Mouse (Mus musculus): ENCODE results near the gene Eomes. TPM values are rescaled to one million over a fixed set of nuclear protein-coding genes. Genes with fewer than 3 reads are reported as not detected.

The Eomes gene
- polyA plus RNA-seq, 1 experiment from 2014 or later = 0.10 TPM

- H3K27ac ChIP-seq (ENCODE audit: low read length) = no peak overlapping the region
- ATAC-seq = no peak
- H3K4me3 ChIP-seq (ENCODE audit: low read length) = peak overlapping the region; percentile 1; the same call in 1 of the 2 replicates
- no peaks in the 10 kb centered on the region for H3K9me3 ChIP-seq (ENCODE audit: control insufficient read depth, low read length)
- H3K4me1 ChIP-seq (ENCODE audit: control insufficient read depth, insufficient read depth, low read length) = peaks cover 22% of the 10 kb centered on the region
- H3K36me3 ChIP-seq (ENCODE audit: control insufficient read depth, insufficient read depth, low read length) = no peaks in the 10 kb centered on the region
- peaks cover 58% of the 10 kb centered on the region for H3K27me3 ChIP-seq (replicated peaks; ENCODE audit: control insufficient read depth, insufficient read depth, low read length)
- WGBS = 3% methylated on average over 32 of the region's 32 CpGs
- H3K4me2 ChIP-seq (ENCODE audit: low read depth, low read length) = 0 out of 2 replicates have a peak overlapping the region, but pooled peaks have one; percentile 72
- no peak overlapping the region for H3K9ac ChIP-seq (ENCODE audit: low read depth, low read length)
Measured at GRCm38 (mm10) chr9:118486361-118487095, 8.5 kb downstream of the Eomes start.

DNA sequence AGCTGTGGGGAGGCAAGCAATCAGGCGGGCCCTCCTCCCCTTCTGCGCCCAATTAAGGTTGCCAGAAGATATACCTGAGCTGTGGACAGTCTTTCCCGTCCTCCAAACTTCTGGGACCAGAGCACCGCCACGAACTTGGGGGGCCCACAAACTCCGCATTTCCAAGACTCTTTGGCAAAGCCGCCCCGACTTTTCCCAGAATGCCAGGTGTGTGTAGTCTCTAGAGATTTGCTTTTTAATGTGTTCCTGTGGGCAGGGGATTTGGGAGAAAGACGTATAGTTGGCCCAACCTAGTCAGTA, 9.0 kb downstream of the Eomes start:
- Histone ChIP-seq H3K4me3 (ENCODE audit: low read length) (peak overlapping the region; percentile 1; the same call in 1 of the 2 replicates), H3K27me3 (replicated peaks; ENCODE audit: control insufficient read depth, insufficient read depth, low read length) (peaks cover 55% of the 10 kb centered on the region), H3K36me3 (ENCODE audit: control insufficient read depth, insufficient read depth, low read length) (no peaks in the 10 kb centered on the region), H3K9me3 (ENCODE audit: control insufficient read depth, low read length) (no peaks in the 10 kb centered on the region), H3K4me1 (ENCODE audit: control insufficient read depth, insufficient read depth, low read length) (peaks cover 22% of the 10 kb centered on the region), H3K9ac (ENCODE audit: low read depth, low read length) (no peak overlapping the region), H3K4me2 (ENCODE audit: low read depth, low read length) (0 out of 2 replicates have a peak overlapping the region, but pooled peaks have one; percentile 72), H3K27ac (ENCODE audit: low read length) (no peak overlapping the region)
- ATAC-seq = no peak
- 3% methylated on average over 9 of the region's 9 CpGs for WGBS

- no peaks in the 10 kb centered on the region for H3K36me3 ChIP-seq (ENCODE audit: control insufficient read depth, insufficient read depth, low read length)
- ATAC-seq = no peak
- no peaks in the 10 kb centered on the region for H3K9me3 ChIP-seq (ENCODE audit: control insufficient read depth, low read length)
- H3K27me3 ChIP-seq (replicated peaks; ENCODE audit: control insufficient read depth, insufficient read depth, low read length) = peaks cover 50% of the 10 kb centered on the region
- H3K4me3 ChIP-seq (ENCODE audit: low read length) = peak overlapping the region; percentile 48
- peaks cover 25% of the 10 kb centered on the region for H3K4me1 ChIP-seq (ENCODE audit: control insufficient read depth, insufficient read depth, low read length)
- no peak overlapping the region for H3K9ac ChIP-seq (ENCODE audit: low read depth, low read length)
- no peak overlapping the region for H3K27ac ChIP-seq (ENCODE audit: low read length)
- WGBS = under 1% methylated on average over 22 of the region's 22 CpGs
- peak overlapping the region; percentile 72 for H3K4me2 ChIP-seq (ENCODE audit: low read depth, low read length)
Measured at GRCm38 (mm10) chr9:118487636-118488035, 9.6 kb downstream of the Eomes start.

DNA sequence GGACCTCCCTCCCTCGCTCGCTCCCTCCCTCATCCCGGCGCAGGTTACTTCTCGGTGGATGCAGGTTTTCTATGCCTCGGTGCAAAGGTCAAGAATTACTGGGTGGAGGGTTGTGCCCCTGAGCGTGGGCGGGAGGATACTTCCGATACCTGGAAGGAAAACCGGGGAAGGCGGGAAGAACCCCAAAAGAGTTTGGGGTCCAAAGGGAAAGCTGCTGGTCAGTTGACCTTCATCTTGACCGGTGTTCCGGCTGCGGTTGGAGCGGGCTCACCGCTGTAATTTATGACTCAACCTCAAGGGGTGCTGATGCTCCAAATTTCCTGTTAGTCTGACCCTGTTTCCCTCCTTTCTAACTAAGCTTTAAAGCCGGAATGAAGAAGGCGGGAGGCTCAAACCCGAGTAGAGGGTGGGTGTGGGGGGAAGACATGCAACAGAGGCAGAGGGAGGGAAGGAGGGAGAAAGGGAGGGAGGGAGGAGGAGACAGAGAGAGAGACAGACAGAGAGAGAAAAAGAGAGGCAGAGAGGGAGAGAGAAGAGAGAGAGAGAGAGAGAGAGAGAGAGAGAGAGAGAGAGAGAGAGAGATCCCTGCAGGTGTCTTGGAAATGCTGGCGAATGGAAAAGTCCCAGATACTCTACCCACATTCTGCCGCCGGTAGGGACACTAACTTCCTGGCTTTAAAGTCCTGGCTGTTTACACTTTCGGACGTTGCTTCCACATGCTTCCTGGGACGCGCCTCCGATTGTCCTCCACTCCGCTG, 10.3 kb downstream of the Eomes start:
- no peak for ATAC-seq
- Histone ChIP-seq H3K4me3 (ENCODE audit: low read length) (peak overlapping the region; percentile 48), H3K4me1 (ENCODE audit: control insufficient read depth, insufficient read depth, low read length) (peaks cover 25% of the 10 kb centered on the region), H3K9ac (ENCODE audit: low read depth, low read length) (peak overlapping the region; percentile 29; the same call in 1 of the 2 replicates), H3K27me3 (replicated peaks; ENCODE audit: control insufficient read depth, insufficient read depth, low read length) (peaks cover 50% of the 10 kb centered on the region), H3K4me2 (ENCODE audit: low read depth, low read length) (peak overlapping the region; percentile 72), H3K27ac (ENCODE audit: low read length) (no peak overlapping the region), H3K9me3 (ENCODE audit: control insufficient read depth, low read length) (no peaks in the 10 kb centered on the region), H3K36me3 (ENCODE audit: control insufficient read depth, insufficient read depth, low read length) (no peaks in the 10 kb centered on the region)
- WGBS = under 1% methylated on average over 28 of the region's 28 CpGs

- Histone ChIP-seq H3K4me3 (ENCODE audit: low read length) (peak overlapping the region; percentile 48), H3K9me3 (ENCODE audit: control insufficient read depth, low read length) (no peaks in the 10 kb centered on the region), H3K4me1 (ENCODE audit: control insufficient read depth, insufficient read depth, low read length) (peaks cover 27% of the 10 kb centered on the region), H3K9ac (ENCODE audit: low read depth, low read length) (peak overlapping the region; percentile 48; the same call in 1 of the 2 replicates), H3K4me2 (ENCODE audit: low read depth, low read length) (peak overlapping the region; percentile 72), H3K27ac (ENCODE audit: low read length) (no peak overlapping the region), H3K27me3 (replicated peaks; ENCODE audit: control insufficient read depth, insufficient read depth, low read length) (peaks cover 44% of the 10 kb centered on the region), H3K36me3 (ENCODE audit: control insufficient read depth, insufficient read depth, low read length) (no peaks in the 10 kb centered on the region)
- WGBS = 1% methylated on average over 20 of the region's 20 CpGs
- ATAC-seq = no peak
Measured at GRCm38 (mm10) chr9:118488896-118489578, 11.0 kb downstream of the Eomes start.

DNA sequence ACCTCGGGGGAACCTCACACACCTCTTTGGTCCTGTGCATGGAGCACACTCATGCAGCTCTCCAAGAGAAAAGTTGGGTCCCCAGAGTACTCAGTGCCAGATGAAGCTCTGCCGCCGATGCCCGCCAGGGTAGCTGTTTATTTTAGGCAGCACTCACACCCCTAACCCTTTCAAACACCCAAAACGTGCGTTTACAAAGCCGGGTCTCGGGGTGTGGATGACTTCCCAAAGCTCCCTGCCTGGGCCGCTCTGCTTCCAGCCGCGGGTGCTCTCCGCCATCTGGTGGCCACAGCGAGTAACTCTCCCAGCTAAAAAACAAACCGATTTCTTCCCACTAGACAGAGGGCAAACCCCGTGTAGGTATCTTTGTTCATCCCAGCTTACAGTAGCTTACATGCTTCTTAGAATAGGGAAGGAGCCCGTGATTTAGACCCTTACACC, 11.6 kb downstream of the Eomes start:
- peak overlapping the region; percentile 72 for H3K4me2 ChIP-seq (ENCODE audit: low read depth, low read length)
- H3K9ac ChIP-seq (ENCODE audit: low read depth, low read length) = no peak overlapping the region
- H3K4me1 ChIP-seq (ENCODE audit: control insufficient read depth, insufficient read depth, low read length) = peaks cover 27% of the 10 kb centered on the region
- peak; percentile 45 for ATAC-seq
- H3K9me3 ChIP-seq (ENCODE audit: control insufficient read depth, low read length) = no peaks in the 10 kb centered on the region
- peak overlapping the region; percentile 40 for H3K4me3 ChIP-seq (ENCODE audit: low read length)
- H3K36me3 ChIP-seq (ENCODE audit: control insufficient read depth, insufficient read depth, low read length) = no peaks in the 10 kb centered on the region
- peaks cover 39% of the 10 kb centered on the region for H3K27me3 ChIP-seq (replicated peaks; ENCODE audit: control insufficient read depth, insufficient read depth, low read length)
- WGBS = under 1% methylated on average over 16 of the region's 16 CpGs
- H3K27ac ChIP-seq (ENCODE audit: low read length) = no peak overlapping the region

DNA sequence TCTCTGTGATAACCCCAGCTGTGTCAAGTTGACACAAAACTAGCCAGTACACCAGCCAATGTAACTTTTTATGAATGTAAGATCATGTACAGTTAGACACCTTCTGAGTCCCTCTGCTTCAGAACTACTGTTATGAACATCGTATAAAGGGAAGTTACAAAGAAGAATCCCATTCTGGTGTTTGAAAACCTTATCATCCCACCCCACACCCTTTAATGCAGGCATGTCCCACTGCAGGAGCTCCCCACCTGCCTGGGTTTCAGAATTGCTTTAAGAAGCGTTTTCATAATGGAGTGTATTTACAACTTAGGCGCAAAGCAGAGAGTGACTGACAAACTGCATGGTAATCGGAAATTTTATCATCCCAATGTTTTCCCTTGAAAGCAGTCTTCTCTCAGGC, 13.2 kb downstream of the Eomes start:
- ATAC-seq = no peak
- peaks cover 25% of the 10 kb centered on the region; the same call in 1 of the 2 replicates for H3K27me3 ChIP-seq (replicated peaks; ENCODE audit: control insufficient read depth, insufficient read depth, low read length)

GRCm38 (mm10) chr9:118492932-118493698, 15.1 kb downstream of the Eomes start:
- Histone ChIP-seq H3K36me3 (ENCODE audit: control insufficient read depth, insufficient read depth, low read length) (no peaks in the 10 kb centered on the region), H3K27ac (ENCODE audit: low read length) (peak overlapping the region; percentile 72), H3K4me2 (ENCODE audit: low read depth, low read length) (0 out of 2 replicates have a peak overlapping the region, but pooled peaks have one; percentile 3), H3K4me3 (ENCODE audit: low read length) (no peak overlapping the region), H3K9ac (ENCODE audit: low read depth, low read length) (no peak overlapping the region), H3K27me3 (replicated peaks; ENCODE audit: control insufficient read depth, insufficient read depth, low read length) (peaks cover 7% of the 10 kb centered on the region; the same call in 1 of the 2 replicates), H3K4me1 (ENCODE audit: control insufficient read depth, insufficient read depth, low read length) (peaks cover 19% of the 10 kb centered on the region), H3K9me3 (ENCODE audit: control insufficient read depth, low read length) (no peaks in the 10 kb centered on the region)
- ATAC-seq = peak; percentile 78
- WGBS = 62% methylated on average over 8 of the region's 8 CpGs

More for the DNA sequence above, 13.2 kb downstream of the Eomes start:
- no peaks in the 10 kb centered on the region for H3K9me3 ChIP-seq (ENCODE audit: control insufficient read depth, low read length)
- 83% methylated on average over 4 of the region's 4 CpGs for WGBS
- H3K4me3 ChIP-seq (ENCODE audit: low read length) = no peak overlapping the region
- no peaks in the 10 kb centered on the region for H3K36me3 ChIP-seq (ENCODE audit: control insufficient read depth, insufficient read depth, low read length)
- no peak overlapping the region for H3K27ac ChIP-seq (ENCODE audit: low read length)
- no peak overlapping the region for H3K9ac ChIP-seq (ENCODE audit: low read depth, low read length)
- H3K4me1 ChIP-seq (ENCODE audit: control insufficient read depth, insufficient read depth, low read length) = peaks cover 30% of the 10 kb centered on the region
- no peak overlapping the region for H3K4me2 ChIP-seq (ENCODE audit: low read depth, low read length)

Measured in intestine, embryonic 16.5 days (tissue).